Mouse (Mus musculus): ENCODE data around the gene Gm3336.

GRCm38 (mm10) chr8:70715086-70715485, 3.3 kb upstream of the Gm3336 start:
- TF ChIP-seq CTCF (IDR thresholded peaks at IDR 0.05; ENCODE audit: borderline replicate concordance, insufficient read depth, low read length) (no peak), POLR2A (IDR thresholded peaks at IDR 0.05; ENCODE audit: low read depth, low read length) (no peak)
